Mouse (Mus musculus) kidney, postnatal 25 days (tissue): ENCODE measurements around the gene Pdik1l.
A peak's percentile ranks its signal among the peaks of the same experiment; 100 is the strongest.

Source experiments
- DNase-seq, 2 experiments: peaks; one replicate each; pipeline ENCODE4 v3.0.0; 2021; ENCODE audit warnings: mixed read lengths in 2 of 2

The Pdik1l gene

DNA sequence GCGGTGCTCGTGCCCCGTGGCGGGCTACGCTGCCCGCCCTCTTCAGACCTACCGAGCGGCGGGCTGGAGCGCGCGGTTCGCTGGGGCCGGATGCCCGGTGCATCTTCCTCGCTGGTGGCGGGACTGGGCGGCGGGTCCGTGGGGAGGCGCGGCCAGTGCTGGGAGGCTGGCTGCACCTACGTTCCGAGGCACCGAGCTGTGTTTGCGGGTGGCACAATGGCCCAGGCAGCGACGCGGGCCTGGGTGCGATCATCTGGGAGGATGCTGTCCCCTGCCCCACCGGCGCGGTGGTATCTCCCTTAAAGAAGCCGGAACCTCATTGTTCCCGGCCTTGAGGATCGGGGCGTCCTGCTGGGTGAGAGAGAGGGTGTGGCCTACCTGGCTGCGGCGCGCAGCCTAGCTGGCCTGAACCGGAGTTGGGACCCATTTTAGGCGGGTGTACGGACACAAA is at the start of gene Pdik1l:
Gene Pdik1l, minus strand, starts transcription at position 321 of the 451 bp plus-strand sequence.
- peak; percentile 78 to 91 for DNase-seq

DNA sequence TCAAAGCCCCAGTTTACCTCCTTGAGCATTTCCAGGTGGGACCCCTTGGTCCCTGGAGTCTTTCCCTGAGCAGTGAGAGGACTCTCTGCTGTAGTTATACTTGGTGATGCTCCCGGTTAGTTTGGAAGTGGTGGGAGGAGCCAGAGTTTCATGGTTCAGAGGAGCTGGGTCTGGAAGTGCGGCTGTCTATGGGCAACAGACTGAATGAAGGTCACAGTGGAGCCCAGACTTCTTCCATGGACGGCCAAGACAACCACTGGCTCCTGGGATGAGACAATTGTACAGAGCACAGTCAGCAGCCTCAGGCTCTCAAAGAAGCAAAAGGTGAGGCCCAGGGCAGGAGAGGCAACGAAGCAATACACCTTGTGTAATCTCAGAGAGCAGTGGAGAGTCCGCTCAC is 42.6 kb upstream of the Pdik1l start:
- DNase-seq = peak; percentile 71 to 88

DNA sequence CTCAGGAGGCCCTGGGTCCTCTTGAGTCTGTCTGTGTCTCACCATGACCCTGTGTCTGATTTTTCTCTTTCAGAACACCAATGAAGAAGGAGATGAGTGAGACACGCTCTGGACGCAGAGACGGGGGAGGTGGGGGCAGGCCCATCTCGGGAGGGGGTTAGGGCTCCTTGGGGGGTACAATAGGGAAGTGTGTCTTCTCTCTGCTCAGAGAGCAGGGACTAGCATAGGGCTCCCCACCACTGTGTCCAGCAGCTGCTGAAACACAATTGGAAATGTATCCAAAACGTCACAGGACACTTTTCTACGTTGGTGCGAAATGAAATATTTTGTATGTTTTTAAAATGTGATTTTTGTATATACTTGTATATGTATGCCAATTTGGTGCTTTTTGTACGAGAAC is 41.1 kb upstream of the Pdik1l start:
- no peak for DNase-seq

DNA sequence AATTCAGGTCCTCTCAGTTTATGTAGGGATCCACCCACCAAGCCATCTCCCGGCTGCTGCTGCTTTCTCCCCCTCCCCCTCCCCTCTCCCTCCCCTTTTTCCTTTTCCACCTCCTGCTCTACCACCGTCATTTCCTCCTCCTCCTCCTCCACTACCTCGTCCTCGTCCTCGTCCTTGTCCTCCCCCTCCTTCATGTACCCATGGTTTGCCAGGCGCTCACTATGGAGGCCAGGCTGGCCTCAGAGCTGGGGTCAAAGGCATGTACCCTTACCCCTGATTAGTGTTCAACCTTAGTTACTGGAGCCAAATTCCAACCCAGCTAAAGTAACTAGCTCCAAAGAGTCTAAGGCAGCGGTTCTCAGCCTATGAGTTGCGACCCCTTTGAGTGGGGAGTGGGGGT is 40.5 kb upstream of the Pdik1l start:
- peak; percentile 33 to 84 for DNase-seq

DNA sequence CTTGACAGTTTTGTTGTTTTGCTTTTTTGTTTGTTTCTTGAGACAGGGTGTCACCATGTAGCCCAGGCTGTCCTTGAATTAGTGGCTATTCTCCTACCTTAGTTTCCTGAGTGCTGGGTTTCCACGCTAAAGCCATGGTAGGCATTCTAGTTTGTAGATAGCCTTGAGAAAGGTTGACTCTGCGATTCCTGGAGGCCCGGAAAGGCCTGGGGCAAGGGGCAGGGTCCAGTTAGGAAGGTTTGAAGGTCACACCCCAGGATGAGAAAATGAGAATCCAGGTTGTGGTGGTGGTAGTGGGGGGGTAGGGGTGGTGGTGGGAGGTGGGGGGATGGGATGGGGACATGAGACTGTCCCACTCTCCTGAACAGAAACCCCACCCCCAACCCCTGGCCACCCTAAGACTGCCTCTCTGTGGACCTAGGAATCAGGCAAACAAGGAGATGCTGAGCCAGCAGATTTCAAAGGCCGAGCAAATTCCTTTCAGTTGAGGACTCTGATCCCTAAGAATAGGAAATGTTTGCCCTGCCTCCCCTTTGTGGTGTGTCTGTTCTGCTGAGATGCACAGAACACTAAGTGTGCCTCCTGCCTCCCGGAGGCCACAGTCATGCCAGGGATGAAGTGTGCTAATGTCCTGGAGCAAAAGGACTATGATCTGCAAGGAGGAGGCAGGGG is 39.3 kb upstream of the Pdik1l start:
- DNase-seq = peak; percentile 79 to 91

DNA sequence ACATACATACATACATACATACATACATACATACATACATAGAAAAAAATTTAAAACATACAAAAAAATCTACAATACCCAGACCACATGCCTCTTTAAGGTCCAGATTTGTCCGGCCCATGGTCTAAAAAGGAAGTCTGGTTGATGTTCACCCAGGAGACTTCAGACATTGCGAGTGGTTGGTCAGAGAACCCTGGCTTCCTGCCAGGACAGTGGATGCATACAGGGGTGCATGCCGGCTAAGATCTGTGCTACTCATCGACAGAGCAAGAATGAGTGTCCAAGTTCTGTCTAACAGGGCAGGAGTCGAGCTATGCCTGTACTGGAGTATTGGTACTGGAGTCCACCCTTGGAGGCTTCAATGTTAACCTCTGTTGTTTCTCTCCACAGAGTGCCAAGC is 37.0 kb upstream of the Pdik1l start:
- DNase-seq = peak; percentile 91 to 94

DNA sequence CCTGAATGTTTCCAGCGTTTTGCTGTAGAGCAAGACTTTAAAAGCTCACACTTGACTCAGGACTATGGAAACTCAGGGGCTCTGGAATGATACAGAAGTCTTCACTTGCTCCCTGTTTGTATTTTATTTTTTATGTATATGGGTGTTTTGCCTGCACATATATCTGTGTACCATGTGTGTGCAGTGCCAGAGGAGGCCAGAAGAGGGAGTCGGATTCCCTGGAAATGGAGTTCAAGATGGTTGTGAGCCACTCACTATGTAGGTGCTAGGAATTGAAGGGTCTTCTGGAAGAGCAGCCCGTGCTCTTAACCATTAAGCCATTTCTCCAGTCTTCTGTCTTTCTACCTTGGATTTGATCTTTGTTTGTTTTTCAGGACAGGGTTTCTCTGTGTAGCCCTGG is 33.8 kb upstream of the Pdik1l start:
- peak in 1 of 2 experiments; percentile 35 for DNase-seq

DNA sequence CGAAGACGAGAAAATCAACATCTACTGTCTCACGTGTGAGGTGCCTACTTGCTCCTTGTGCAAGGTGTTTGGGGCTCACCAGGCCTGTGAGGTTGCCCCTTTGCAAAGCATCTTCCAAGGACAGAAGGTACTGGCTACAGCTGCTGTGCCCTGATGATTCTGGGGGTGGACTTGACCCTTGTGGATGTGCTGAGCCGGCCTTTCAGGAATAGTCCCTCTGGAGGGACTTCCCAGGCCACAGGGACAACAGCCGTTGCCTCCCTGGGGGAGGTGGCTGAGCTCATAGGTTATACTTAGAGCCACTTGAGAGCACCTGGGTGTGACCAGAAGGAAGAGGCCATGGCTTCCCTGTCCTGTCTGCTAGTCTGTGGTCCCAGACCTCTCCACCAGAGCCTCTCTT is 32.0 kb upstream of the Pdik1l start:
- DNase-seq = no peak

DNA sequence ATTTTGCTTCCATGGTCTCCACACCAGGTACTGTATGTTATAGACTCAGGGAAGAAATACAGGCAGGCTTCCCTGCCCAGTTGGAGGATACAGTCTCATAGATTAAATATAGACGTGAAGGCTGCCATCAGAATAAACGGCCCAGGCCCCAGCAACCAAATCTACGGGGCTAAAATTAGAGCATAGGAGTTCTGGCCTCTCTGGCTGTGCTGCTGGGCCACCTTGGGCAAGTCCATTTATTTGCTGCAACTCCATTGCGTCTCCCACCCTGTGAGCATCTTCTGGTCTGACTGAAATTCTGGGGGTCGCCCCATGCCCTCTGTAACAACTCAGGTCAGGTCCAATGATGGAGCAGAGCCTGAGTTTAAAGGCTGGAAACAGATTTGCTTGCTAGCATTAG is 31.4 kb upstream of the Pdik1l start:
- DNase-seq = no peak

DNA sequence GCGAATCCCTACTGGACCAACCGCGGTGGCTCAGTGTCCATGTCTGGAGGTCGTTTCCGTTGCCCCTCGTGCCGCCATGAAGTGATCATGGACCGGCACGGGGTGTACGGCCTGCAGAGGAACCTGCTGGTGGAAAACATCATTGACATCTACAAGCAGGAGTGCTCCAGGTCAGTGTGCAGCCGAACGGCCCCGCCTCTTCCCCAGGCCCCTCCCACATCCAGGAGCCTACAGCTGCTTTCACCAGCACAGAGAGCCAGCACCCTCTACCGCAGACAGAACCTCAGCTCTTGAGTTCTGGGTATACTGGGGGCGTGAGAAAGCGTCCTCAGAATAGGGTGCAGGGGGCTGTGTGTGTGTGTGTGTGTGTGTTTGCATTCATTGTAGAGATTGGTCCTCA is 28.7 kb upstream of the Pdik1l start:
- peak; percentile 53 to 65 for DNase-seq

DNA sequence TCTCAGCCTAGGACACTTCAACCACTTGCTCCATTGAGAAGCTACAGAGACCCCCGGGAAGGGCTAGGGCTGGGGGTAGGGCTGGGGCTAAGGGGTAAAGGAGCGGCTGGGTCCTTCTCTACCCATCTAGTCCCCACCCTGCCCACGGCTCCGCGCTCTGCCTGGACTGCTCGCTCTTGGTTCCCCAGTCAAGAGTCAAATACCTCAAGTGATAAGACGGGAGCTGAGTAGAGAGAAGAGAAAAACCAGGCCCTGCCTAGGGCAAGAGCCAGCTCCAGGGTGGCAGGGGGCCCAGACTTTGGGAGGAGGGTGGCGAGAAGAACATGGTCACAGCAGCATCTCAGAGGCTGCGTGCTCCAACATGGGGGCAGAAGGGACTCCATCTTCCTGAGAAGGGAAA is 27.8 kb upstream of the Pdik1l start:
- DNase-seq = no peak

DNA sequence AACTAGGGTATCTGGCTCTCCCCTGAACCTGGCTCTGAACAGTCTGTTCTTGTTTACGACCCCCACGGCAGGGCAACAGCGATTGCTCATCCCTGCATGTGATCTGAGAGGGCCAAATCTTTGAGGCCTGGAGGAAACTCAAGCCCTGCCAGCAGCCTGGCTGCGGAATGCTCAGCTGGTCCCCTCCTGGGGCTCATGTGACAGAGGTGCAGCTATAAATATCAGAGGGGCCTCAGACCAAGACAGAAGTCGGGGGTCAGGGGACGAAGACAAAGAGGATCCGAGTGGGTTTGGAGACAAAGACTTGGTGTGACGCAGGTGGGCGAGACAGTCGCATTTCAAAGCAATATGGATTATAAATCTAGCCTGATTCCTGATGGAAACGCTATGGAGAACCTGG is 27.2 kb upstream of the Pdik1l start, which contains the start of gene Trim63:
Gene Trim63, plus strand, starts transcription at position 245 of the 400 bp plus-strand sequence.
- DNase-seq = no peak

DNA sequence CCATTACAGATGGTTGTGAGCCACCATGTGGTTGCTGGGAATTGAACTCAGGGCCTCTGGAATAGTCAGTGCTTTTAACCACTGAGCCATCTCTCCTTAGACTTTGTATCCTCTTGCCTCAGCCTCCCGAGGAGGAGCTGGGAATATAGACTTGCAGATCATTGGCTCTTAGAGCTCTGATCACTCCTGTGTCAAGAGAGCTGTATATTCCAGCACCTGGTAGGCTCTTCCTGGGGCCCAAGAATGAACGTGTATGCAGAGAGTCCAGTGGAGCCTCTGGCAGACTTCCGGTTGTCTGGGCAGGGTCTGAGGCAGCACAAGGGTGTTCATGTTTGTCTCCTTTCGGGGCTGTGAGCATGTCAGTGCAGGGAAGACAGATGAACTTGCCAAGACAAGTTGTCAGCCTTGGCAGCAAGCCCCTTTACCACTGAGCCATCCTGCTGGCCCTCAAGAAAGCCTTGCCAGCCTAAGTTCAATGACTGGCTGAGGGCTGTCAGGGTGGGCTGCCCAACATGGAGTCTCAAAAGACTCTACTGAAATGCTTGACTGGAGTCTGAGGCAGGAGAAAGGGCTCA is 26.5 kb upstream of the Pdik1l start:
- DNase-seq = no peak

DNA sequence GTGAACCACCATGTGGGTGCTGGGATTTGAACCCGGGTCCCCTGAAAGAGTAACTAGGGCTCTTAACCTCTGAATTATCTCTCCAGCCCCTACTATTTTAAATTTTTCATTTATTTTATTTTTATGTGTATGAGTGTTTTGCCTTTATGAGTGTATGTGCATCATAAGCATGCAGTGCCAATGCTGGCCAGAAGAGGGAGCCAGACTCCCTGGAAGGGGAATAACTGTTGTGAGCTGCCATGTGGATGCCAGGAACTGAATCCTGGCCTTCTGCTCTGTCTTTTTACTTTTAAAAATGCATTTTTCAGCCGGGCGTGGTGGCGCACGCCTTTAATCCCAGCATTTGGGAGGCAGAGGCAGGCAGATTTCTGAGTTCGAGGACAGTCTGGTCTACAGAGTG is 25.2 kb upstream of the Pdik1l start:
- DNase-seq = peak in 1 of 2 experiments; percentile 30

DNA sequence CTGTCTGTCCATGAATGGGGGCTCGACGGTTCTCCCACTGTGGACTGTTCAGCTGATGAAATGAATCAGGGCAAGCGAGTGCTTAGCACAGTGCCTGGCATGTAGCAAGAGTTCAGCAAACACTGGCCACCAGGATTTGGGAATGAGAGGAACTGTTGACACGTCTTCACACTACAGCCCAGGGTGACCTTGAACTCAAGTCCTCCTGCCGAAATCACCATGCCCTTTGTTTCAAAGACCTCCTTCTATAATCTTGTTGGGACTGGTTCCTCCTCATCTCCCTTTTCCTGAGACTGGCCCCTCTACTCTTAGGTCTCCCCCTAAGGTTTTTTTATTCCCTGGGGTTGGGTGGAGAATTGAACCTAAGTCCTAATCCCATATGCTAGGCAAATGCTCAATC is 24.6 kb upstream of the Pdik1l start:
- DNase-seq = no peak

DNA sequence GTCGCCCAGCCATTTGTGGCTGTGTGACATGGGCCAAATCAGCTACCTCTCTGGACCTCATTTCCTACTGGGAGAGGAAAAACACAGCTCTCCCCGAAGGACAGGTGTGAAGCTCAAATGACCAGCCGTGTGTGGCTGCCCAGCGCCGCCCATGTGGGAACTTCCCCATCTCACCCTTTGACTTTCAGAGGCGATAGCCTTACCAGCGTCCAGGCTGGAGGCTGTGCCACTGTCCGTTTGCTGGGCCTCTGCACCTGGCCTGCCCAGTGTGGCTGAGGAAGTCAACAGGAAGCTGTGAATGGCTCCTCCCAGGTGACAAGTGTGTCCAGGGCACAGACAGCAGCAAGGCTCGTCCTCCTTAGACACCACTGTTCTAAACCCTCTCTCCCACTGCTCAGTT is 24.1 kb upstream of the Pdik1l start:
- DNase-seq = no peak

DNA sequence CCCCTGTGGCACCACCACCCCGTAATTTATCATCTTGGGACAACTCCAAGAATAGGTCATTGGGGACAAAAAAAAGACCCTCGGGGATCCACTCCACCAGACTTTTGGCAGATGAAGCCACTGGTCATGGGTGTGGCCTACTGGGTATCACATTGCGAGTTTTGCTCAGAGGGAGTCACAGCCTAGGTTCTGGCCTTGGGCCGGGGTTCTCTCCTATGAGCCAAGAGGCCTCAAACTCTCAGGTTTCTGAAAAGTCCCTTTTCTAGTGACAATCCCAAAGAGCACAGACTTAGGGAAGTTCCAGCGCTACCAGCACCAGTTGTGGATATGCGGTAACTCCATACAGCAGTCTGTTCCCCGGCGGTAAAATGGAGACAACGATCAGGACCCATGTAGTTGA is 23.0 kb upstream of the Pdik1l start:
- DNase-seq = no peak

DNA sequence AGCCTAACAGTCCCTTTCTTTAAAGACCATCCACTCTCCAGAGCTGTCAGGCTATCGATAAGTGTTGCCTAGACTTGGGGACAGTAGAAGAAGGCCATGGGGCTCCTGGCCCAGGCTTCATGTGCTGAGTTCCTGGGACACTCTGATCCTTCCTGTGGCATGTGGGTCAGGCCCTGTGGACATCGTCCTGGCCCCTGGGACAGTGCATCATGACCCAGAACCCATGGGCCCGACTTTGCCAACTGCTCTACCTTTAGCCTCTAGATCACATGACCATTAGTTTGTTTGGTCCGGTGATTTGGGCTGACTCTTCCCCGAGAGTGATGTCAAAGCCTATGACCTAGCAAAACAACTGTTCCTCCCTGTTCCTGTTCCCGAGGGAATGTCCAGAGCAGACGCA is 22.4 kb upstream of the Pdik1l start:
- peak; percentile 47 to 82 for DNase-seq

DNA sequence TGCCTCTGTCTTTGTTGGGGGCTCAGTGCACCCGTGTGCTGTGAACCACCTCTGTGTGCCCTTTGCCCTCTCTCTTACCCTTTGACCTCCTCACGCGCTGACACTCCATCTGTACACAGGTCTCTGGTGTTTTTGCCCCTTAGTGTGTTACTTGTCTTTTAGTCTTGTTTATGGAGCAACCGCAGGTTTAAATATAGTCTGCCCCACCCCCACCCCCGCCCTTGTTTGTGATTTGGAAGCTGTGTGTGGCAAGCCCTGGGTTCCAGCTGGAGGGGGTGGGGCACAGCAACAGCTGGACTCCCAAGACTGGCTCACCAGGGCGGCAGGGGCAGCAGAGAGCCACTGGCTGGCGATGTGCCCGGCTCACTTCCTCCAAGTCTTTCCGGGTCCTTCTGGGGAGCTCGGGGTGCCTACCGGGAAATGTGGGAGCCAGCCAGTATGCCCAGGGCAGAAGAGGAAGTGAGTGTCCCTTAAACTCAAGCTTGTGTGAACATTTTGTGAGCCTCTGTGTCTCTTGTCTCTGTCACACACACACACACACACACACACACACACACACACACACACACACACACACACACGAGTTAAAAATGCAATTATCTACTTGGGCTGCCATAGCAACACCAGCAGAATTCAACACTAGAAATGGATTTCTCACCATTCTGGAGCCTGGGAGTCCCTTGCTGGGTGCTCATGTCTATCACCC is 19.8 kb upstream of the Pdik1l start:
- DNase-seq = peak; percentile 80 to 88

DNA sequence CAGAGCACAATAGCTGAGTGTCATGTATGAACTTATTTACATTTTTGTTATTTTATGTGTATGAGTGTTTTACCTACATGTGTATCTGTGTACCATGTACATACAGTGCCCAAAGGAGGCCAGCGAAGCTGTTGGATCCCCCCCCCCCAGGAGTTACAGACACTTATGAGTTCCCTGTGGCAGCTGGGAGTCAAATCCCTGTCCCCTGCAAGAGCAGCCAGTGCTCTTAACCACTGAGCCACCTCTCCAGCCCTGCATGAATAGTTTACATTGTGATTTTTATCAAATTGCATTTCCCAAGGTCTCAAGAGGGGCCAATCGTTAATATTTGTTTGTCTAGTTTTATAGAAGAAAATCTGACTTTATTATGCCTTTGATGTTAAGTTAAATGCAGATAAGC is 19.3 kb upstream of the Pdik1l start:
- DNase-seq = no peak

DNA sequence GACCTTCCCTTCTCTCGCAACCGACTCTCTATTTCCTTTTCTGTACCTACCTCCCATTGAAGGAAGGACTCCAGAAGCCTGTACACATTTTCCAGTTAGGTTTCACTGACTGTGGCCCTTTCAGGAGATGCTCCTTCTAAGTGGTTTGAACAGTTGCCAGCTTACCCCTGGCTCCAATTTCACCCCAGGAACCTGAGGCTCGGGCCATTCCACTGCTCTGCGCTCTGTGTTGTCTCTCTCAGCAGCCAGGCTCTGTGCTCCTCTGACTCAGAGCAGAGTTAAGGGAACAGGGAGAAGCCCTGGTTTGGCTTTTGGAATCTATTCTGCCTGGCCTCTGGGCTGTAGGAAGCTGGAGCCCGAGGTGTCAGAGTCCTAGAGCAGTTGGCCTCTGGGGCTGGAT is 14.4 kb upstream of the Pdik1l start:
- no peak for DNase-seq

DNA sequence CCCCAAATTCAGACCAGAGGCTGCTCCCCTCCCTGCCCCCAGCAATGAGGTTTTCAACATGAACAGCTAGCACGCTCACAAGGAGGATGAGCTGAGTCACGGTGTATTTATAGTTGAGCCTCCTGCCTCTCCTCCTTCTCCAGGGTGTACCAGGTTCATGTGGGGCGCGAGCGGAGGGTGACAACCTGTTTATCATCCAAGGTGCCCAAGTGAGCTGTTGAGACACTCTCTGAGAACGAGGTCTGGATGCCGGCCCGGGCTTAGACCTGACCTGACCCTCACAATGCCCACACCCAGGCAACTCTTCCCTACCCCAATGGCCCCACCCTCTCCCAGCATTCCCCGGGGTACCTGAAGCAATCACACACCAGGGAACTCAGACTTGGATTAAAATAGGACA is 12.6 kb upstream of the Pdik1l start:
- DNase-seq = no peak

DNA sequence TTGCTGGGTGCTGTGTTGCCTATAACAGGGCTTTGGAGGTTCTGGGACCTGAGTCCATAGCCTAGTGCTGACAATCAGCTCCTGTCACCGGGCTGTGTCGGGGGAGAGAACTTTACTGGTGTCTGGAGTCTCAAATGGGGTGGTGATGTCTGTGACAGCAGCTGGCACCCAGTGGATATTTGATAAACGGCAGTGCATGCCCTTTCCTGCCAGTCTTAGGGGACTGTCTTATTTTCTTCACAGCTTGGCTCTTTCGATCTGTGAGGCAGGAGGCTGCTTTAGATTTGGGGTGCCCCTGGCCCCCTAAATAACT is 11.8 kb upstream of the Pdik1l start:
- DNase-seq = no peak
